Mouse (Mus musculus): ENCODE results near the gene Axin1.
"Not testable (repeated sequence)": the region's sequence is repeated elsewhere in the genome, so short reads cannot be mapped to it uniquely, and the experiment has no call there.

Gene Axin1

DNA sequence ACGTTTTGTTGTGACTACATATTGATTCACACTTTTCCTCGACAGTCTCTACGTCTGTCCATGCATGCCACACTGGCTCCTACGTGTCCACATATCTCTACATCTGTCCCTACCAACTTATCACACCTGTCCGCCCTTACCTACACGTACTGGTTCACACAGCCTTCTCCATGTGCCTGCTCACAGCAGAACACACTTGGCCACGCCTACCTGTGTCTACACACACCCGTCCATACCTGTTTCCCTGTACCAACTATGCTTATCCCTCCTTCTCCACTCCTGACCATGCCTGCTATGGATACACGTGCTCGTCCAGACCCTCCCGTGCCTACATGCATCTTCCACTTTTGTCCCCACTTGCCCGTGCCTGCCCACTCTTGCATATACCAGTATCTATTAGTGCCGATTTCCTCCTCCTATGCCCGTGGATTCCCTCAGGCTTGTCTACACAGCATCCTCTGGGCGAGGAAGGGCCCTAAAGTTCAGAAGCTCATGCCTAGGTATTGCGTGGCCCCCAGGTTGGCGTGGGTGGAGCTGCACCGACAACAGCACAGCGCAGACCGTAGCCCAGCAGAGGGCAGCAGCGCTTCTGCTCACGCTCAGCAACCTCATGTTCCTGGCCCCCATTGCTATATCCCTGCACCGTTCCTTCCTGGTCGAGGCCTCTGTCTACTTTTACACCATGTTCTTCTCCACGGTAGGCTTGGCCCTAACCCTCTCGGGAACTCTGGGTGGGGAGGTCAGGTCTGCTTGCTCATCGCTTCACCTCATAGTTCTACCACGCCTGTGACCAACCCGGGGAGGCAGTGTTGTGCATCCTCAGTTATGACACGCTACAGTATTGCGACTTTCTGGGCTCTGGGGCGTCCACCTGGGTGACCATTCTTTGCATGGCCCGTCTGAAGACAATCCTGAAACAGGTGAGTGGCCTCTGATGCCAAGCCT lies 18.4 kb upstream of the Axin1 start:
- peak; percentile 65 for DNase-seq (ENCODE audit: low read depth, low spot score)

DNA sequence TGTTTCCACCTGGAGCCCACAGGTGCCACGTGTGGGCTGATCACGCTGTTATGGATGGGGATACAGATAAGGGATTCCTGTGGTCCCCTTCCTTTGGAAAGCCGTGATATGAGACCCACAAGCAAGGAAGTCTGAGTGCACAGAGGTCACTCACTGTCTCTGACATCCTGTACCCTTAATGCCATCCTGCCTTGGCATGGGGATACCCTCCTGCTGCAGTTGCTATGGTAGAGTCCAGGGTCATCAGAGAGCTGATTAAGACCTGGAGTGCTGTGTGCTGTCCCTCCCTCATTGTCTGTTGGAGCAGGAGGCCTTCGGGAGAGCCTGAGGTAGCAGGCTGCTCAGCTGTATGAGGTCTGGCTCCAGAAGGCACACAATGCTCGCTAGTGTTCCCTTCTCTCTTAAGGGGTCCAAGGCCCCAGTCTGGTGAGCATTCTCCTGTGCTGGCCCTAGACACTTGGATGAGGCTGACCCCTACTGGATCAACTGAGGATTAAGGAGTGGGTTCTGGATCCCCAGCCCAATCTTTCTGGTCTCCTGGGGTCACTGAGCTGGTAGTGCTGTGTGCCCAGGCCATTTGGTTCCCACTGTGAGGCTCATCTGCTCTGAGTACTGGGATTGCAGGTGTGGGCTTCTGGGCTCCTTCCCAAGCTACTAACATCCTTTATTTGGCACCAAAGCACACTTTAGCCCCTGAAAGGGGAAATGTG lies 15.9 kb upstream of the Axin1 start:
- no peak for DNase-seq (ENCODE audit: low read depth, low spot score)

DNA sequence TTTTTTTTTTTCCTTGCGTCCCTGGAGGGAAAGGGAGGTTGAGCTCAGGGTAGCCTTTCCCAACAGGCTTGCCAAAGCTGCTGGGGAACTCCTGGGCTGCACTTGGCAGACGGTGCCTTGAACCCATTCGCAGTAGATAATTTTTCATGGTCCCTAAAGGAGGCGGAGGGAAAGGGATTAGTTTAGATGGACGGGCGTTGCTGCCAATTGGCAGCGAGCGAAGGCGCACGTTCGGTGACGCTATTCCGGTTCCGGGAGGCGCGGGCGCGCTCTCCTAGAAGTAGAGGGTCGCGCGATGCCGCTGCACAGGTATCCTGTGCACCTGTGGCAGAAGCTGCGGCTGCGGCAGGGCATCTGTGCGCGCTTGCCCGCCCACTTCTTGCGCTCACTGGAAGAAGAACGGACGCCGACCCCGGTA lies 15.2 kb upstream of the Axin1 start, which contains the start of gene Mrpl28:
Gene Mrpl28, plus strand, starts transcription at position 234 of the 418 bp plus-strand sequence.
- peak; percentile 99 for DNase-seq (ENCODE audit: low read depth, low spot score)

DNA sequence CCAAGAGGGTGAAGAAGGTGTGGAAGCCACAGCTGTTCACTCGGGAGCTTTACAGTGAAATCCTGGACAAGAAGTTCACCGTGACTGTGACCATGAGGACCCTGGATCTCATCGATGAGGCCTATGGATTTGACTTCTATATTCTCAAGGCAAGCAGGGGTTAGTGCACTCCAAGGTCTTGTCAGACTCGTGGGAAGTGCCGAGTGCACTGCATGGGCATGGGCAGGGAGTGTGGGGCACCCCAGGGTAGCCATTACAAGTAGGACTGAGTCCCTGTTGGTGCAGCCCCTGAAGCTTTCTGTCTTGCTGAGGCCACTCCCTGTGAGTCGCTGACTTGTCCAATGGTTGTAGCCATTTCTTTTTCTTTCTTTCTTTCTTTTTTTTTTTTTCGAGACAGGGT lies 13.9 kb upstream of the Axin1 start:
- DNase-seq (ENCODE audit: low read depth, low spot score), result no peak

DNA sequence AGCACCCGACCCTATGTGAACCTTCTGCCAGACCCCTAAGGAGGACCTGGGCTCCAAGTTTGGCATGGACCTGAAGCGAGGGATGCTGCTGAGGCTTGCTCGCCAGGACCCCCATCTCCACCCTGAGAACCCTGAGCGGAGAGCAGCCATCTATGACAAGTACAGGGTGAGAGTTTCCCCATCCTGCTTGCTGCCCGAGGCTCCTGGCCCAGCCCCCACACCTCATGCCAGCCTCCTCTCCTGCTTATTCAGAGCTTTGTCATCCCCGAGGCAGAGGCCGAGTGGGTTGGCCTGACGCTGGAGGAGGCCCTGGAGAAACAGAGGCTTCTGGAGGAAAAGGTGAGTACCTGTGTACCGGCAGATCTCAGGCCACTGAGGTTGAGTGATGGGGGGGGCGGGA lies 13.3 kb upstream of the Axin1 start:
- no peak for DNase-seq (ENCODE audit: low read depth, low spot score)

DNA sequence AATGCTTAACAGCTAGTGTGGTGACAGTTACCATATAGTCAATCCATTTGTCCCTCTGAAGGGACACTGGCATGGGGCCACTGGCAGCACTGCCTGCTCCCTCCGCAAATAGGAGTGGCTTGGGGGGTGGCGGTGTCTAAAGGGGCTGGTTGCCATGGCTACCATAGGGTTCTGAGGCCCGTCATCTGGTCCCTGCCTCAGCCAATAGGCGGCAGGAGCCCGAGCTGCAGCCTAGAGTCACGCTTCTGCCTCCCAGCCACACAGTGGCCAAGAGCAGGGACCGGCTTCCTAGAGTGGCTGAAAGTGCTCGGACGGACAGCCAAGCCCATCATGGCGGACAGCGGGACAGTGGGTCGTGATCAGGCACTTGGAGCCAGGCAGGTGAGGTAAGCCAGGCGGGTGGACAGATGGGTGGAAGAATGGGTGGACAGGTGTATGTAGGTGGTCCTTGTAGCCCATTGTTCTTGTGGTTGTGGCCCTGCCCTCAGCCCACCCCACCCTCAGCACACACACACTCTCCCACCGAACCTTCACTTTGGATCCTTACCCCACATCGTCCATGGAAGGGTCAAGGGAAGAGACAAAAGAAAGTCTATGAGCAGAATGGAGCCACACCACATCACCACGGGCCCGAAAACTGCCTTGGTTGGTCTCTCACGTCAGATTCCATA lies 7.3 kb upstream of the Axin1 start:
- DNase-seq (ENCODE audit: low read depth, low spot score), result no peak

DNA sequence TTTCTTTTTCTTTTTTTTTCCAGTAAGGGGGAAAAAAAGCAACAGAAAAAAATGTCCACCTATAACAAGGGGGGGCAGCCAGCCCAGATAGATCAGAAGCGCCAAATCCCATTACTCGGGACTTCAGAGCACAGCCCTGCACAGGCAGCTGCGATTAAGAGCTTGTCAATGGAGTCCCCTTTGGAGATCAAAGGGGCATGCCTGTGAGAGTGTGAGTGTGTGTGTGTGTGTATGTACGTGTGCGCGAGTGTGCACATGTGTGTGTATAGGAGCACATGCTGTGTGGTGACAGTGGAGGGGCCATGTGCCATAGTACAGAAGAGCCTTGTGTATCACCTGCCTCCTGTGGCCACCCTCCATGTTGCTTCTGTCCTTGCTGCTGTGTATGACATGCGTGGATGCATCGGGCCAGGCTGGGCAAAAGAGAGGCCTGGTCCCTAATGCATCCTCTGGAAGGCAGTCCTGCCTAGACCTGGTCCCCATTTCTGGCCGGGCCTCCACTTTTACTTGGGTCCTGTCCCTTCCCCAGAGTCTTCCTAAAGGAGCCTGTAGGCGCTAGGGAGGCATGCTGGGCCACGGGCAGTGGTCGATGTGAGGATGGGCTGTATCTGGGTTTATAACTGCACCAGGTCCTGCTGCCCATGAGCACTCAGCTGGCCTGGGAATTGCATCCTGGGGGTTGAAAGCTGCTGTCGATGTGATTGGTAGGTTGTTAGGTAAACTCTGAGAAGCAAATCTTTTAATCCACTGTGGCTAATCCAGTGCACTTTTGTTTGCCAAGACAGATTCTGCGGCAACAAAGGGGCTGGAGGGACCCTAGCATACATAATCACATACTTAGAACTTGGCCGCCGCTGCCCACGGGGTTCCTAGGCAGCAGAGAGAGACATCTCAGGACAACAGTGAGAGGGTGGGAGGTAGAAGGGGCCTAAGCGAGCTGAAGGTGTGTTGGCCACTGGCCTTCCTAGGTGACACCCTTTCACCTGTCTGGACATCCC lies 6.3 kb upstream of the Axin1 start:
- no peak for DNase-seq (ENCODE audit: low read depth, low spot score)

DNA sequence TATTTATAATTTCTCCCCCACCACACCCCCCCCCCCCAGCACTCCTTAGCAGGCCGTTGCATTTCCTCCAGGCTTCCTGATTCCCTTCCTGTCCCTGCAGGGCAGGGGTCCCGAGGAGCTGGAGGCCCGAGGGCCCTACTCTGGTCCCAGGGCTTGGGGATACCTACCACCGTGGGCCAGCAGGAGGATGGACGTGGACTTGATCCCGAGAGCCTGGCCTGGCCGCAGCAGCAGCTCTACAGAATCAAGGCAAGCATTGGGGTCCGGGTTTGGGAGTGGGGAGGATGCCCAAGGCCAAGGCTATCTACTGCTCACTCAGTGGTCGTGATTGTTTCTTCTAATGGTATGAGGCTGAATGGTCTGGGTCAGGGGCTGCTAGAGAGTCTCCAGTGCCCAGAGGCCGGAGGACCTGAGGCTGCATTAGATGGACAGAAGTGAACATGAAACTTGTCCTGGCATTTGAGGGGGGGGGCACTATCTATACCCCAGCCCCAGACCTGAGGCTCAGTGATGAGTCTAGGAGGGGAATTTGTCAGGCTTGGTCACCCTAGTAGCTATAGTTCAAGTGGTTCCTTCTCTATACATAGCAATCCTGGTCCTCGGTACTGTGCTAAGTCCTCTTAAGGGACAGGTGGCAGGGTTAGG lies 1.3 kb upstream of the Axin1 start:
- no peak for DNase-seq (ENCODE audit: low read depth, low spot score)

DNA sequence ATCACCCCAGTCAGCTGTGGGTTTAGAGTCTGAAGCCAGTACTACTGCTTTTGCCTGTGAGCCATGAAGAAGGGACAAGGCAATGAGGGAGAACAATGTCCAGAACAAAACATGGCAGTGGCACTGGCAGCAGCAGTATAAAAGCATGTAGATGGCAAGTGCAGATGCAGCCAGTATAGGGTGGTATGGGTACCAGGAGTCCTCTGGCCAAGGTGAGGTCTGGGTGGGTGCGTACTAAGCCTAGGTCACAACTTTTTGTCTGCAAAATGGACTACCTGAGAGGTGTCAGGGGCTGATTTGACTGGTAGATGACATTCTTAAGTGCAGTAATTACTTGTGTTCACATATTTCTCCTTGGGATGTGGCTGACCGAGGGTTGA lies 747 bp upstream of the Axin1 start:
- no peak for DNase-seq (ENCODE audit: low read depth, low spot score)

DNA sequence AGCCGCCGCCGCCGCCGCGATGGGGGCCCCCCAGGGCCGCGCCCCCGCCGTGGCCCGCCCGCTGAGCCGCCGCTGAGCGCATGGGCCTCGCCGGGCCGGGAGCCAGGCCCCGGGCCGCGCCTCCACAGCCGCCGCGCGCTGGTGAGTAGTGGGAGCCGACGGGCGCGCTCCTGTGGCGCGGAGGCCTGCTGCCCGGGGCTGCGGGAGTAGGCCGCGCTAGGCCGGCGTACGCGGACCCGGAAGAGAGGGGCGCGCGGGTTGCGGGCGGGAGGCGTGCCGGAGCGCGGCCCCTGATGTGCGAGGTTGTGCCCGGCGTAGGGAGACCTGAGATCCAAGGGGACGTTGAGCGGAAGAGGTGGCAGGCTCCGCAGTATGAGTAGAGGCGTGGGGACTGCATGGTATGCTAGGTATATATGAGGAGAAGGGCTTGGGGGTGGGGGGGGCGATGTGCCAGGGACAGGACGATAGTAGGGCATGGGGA lies 453 bp downstream of the Axin1 start:
- DNase-seq (ENCODE audit: low read depth, low spot score), result peak; percentile 30

DNA sequence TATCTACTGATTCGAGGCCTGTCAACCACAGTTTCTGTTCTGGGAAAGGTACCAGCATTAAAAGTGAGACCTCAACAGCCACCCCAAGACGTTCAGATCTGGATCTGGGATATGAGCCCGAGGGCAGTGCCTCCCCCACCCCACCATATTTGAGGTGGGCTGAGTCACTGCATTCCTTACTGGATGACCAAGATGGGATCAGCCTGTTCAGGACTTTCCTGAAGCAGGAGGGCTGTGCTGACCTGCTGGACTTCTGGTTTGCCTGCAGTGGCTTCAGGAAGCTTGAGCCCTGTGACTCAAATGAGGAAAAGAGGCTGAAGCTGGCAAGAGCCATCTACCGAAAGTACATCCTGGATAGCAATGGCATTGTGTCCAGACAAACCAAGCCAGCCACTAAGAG lies 4.3 kb downstream of the Axin1 start:
- DNase-seq (ENCODE audit: low read depth, low spot score), result no peak

DNA sequence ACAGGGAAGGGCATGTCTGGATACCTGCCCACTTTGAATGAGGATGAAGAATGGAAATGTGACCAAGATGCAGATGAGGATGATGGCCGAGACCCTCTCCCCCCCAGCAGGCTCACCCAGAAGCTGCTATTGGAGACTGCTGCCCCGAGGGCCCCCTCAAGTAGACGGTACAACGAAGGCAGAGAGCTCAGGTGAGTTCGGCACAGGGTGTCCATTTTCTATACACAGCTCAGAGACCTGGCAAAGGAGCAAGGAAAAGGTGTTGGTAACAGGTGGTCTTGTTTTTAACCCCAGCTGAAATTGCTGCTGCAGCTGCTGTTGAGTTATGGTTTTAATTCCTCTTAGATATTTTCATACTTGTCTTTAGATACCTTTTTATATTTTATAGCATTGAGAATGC lies 4.9 kb downstream of the Axin1 start:
- no peak for DNase-seq (ENCODE audit: low read depth, low spot score)

DNA sequence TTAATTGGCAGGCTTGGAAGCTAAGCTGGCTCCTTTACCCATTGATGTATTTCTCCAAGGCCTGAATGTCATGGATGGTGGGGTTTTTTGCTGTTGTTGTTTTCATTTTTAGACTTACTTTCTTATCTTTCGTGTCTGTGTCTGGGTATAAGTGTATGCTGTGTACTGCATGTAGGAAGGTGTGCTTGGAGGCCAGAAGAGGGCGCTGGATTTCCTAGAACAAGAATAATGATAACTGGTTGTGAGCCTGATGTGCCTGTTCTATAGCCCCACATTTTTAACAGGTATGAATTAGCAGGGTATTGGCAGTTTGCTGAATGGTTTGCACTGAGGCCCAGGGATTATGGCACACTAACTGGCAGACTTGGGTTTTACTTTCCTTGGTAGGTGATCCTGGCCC lies 10.6 kb downstream of the Axin1 start:
- DNase-seq (ENCODE audit: low read depth, low spot score), result no peak

DNA sequence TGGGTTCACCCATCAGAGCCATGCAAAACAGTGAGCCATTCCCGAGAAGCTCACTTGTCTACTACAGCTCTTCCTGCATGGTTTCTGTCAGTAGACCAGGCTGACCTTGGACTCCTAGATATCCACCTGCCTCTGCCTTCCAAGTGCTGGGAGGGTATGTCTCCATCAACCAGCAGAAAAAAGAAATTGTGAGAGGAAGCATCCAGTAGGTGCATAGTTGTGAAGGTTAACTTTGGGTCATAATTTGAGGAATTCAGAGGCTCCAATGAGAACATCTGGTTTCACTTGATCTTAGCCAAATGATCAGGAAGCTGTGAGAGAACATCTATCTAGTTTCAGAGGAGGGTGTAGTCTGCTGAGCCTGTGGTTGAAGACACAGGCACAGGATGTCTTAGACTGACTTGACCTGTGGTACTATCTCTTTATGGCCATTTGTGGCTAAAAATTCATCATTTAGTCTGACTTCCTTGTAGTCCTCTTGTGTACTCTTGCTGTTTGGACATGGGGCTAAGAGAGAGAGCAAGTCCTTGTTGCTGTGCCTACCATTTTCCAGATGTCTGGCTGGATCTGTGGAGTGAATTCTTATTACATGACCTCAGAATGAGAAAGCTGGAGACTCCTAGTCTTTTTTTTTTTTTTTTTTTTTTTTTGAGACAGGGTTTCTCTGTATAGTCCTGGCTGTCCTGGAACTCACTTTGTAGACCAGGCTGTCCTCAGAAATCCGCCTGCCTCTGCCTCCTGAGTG lies 13.6 kb downstream of the Axin1 start:
- no peak for DNase-seq (ENCODE audit: low read depth, low spot score)

DNA sequence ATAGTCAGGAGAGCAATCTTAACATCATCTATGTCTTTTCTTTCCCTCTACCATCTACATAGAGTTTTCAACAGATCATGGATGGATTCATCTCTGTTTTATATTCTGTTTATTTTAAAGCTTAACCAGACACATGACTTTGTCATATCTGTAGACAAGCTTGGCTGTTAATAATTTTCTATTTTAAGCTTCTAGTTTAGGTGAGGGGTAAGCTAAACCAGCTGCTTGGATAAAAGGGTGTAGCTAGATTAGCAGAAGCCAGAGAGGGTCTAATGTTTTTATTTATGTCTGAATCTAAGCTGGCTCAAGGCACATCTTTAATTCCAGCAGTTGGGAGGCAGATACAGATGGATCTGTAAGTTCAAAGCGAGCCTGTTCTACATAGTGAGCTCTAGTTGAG lies 24.2 kb downstream of the Axin1 start:
- no peak for DNase-seq (ENCODE audit: low read depth, low spot score)

DNA sequence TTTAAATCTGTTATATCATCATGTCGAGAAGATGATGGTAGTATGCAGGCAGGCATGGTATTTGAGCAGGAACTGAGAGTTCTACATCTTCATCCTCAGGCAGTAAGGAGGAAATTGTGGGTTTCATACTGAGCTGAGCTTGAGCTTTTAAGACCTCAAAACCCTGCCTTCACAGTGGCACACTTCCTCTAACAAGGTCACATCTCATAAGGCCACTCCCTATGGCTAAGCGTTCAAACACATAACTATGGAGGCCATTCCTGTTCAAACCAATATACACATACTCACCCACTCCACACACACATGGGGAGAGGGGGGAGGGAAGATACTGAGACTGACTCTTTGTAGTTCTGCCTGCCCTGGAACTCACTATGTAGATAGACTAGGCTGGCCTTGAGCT lies 29.6 kb downstream of the Axin1 start:
- DNase-seq (ENCODE audit: low read depth, low spot score), result no peak

DNA sequence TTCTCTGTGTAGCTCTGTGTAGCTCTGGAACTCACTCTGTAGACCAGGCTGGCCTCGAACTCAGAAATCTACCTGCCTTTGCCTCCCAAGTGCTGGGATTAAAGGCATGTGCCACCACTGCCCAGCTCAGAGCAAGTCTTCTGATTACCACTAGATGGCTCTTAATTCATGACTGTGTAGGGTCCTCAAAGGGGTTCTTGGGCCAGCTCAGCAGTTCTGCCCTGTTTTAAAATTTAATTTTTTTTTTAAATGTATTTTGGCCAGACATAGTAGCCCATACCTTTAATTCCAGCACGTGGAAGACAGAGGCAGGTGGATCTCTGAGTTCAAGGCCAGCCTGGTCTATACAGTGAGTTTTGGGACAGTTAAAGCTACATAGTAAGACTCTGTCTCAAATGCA lies 36.8 kb downstream of the Axin1 start:
- not testable (repeated sequence) for DNase-seq (ENCODE audit: low read depth, low spot score)

DNA sequence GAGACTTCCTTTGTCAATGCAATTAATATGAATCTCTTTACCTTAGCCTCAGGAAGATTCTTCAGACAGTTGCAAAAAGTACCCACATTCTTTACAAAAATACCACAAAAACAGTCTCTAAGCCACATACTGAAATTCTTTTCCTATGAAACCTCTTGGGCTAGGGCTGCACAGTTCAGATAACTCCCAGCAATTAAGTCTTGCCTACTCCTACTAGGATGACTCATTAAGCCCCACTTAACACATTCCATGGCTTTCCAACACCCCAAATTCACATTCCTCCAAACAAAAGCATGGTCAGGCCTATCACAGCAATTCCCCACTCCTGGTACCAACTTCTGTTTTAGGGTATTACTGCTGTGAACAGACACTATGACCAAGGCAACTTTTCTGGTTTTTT lies 40.1 kb downstream of the Axin1 start:
- no peak for DNase-seq (ENCODE audit: low read depth, low spot score)

DNA sequence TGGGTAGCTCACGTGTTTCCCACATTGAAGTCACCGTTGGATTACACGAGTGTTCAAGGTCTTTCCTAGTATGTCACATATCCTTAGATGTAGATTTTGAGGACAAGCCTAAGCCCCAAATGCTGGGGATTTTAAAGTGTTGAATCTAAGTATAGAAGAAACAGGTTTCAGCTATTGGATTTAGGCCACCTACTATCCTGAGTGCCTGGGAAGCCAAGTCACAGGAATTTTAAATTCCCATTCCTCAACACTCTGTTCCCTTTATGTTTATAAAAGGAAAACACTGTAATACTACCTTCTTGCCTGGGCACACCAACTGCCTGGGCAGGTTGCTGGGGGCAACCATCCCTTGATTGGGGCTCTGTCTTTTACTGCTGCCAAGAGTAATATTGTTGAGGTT lies 42.7 kb downstream of the Axin1 start:
- no peak for DNase-seq (ENCODE audit: low read depth, low spot score)

DNA sequence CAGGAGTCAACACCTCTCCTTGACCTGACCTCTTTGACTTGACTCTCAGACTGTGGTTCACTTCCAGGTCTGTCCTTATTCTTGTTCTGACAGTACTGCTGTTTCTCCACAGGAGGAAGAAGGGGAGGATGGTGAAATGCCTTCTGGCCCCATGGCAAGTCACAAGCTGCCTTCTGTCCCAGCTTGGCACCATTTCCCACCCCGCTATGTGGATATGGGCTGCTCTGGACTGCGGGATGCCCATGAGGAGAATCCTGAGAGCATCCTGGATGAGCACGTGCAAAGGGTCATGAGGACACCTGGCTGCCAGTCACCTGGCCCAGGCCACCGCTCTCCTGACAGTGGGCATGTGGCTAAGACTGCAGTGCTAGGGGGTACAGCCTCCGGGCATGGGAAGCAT lies 49.1 kb downstream of the Axin1 start:
- DNase-seq (ENCODE audit: low read depth, low spot score), result no peak
